In the genomic region with DNA sequence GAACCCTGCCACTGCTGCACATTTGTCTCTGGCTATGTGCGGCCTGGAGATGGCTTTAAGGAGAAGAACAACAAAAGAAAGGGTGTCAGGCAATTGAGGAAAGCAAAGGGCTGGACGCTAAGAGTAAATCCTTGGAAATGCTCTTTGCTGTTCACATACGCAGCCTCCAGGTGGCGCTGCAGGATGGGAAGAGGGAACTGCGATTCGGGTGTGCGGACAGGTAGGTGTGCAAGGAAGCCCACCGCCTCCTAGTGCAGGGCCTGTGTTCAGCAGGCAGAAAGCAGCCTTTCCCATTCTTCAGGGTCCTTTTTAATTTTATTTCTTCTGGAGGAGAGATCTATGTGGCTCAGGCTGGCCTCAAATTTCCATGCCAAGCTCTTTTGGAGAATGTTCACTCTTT, we compare ENCODE assay signal across 10 mouse cellular contexts. TPM values are rescaled to one million over a fixed set of nuclear protein-coding genes. Genes with fewer than 3 reads are reported as not detected.
DNase-seq lines count a peak whose midpoint lies in the region; ATAC-seq and TF ChIP-seq lines count a peak whose summit lies in the region.
"Had no signal": no experiment of that assay in that cellular context is flagged by ENCODE, and none has a peak within 500 bp of the region (broad histone marks: within the 10 kb centered on the region; RNA-seq: fewer than 3 reads in every experiment).

No protein-coding gene starts in this region.

- H3K4me2 ChIP-seq in kidney, embryonic 15.5 days = no peak overlapping the region

- TF ChIP-seq CTCF in olfactory bulb, adult 2 months (IDR thresholded peaks at IDR 0.05; ENCODE audit: insufficient read depth, low read depth, low read length) = peak; percentile 76; the same call in 1 of the 2 replicates

- H3K9ac ChIP-seq in kidney, embryonic 15.5 days = no peak overlapping the region

- H3K36me3 ChIP-seq in kidney, embryonic 15.5 days = no peaks in the 10 kb centered on the region
- H3K36me3 ChIP-seq in hindbrain, embryonic 10.5 days = no peaks in the 10 kb centered on the region

- no peak overlapping the region for H3K27ac ChIP-seq in kidney, embryonic 15.5 days
- H3K27ac ChIP-seq in hindbrain, embryonic 10.5 days = no peak overlapping the region
- no peak overlapping the region for H3K27ac ChIP-seq in olfactory bulb, adult 2 months (ENCODE audit: insufficient read depth, low read depth, low read length)

- ATAC-seq in kidney, embryonic 15.5 days (replicated peaks; ENCODE audit: low FRiP score) = no peak

- TF ChIP-seq POLR2A in olfactory bulb, adult 2 months (IDR thresholded peaks at IDR 0.05; ENCODE audit: insufficient read depth, low read depth, low read length) = no peak

- peaks cover 32% of the 10 kb centered on the region for H3K27me3 ChIP-seq in kidney, embryonic 15.5 days
- 0 out of 2 replicates have a peak, but pooled peaks cover 14% of the 10 kb centered on the region for H3K27me3 ChIP-seq in hindbrain, embryonic 10.5 days (ENCODE audit: insufficient read depth, poor library complexity, severe bottlenecking)

- H3K9me3 ChIP-seq in kidney, embryonic 15.5 days (replicated peaks) = no peaks in the 10 kb centered on the region
- H3K9me3 ChIP-seq in hindbrain, embryonic 10.5 days = no peaks in the 10 kb centered on the region

- H3K4me1 ChIP-seq in kidney, embryonic 15.5 days = no peaks in the 10 kb centered on the region
- H3K4me1 ChIP-seq in hindbrain, embryonic 10.5 days (replicated peaks) = no peaks in the 10 kb centered on the region
- no peaks in the 10 kb centered on the region for H3K4me1 ChIP-seq in olfactory bulb, adult 2 months (ENCODE audit: control insufficient read depth, insufficient read depth, low read length)

- 1% methylated on average over 8 of the region's 8 CpGs for WGBS in kidney, embryonic 15.5 days
- 2% methylated on average over 8 of the region's 8 CpGs for WGBS in hindbrain, embryonic 10.5 days
- 1% methylated on average over 8 of the region's 8 CpGs for WGBS in olfactory bulb, adult 2 months

- DNase-seq in kidney, adult 18-20 months = peak; percentile 63
- peak; percentile 45 for DNase-seq in WW6 (ENCODE audit: low read depth, low spot score)
- peak; percentile 57 to 75 for DNase-seq in cerebellum, postnatal 25 days
- peak; percentile 76 for DNase-seq in hindbrain, embryonic 10.5 days (ENCODE audit: low spot score)
- peak; percentile 45 to 57 for DNase-seq in left cerebral cortex, postnatal 36 days (ENCODE audit: low spot score in 2 of 2)
- DNase-seq in thymus, postnatal 14 days = peak; percentile 63

- intact Hi-C loops in left cerebral cortex, postnatal 36 days (cut with DNase I) = loop anchor here (1.0 to 2.0 kb wide), 2 partner anchors 29 to 137 kb away; no protein-coding TSS in a partner anchor

- no peak overlapping the region for H3K4me3 ChIP-seq in kidney, embryonic 15.5 days (replicated peaks)
- H3K4me3 ChIP-seq in hindbrain, embryonic 10.5 days = no peak overlapping the region
- H3K4me3 ChIP-seq in olfactory bulb, adult 2 months (ENCODE audit: insufficient read depth, low read depth, low read length) = no peak overlapping the region

RNA-seq across cellular contexts. Expression of gene Tpsab1, which starts 11.4 kb away (rescaled TPM):
- 0.18 and 0.44 TPM in 2 replicates for polyA plus RNA-seq in kidney, embryonic 15.5 days (2015; fragmentation: Nextera tagmentation; extraction: Ambion mirVana)
- polyA plus RNA-seq in hindbrain, embryonic 10.5 days (2016; fragmentation: Nextera tagmentation; extraction: Ambion mirVana) = not detected in 2 replicates
- not detected for total RNA-seq in left cerebral cortex, postnatal 36 days (2021)
- not detected in 2 replicates for polyA plus RNA-seq in olfactory bulb, adult 2 months (2012; ENCODE audit: insufficient read depth, insufficient read length, low replicate concordance, missing spikeins)
- polyA plus RNA-seq: neural tube, embryonic 14.5 days had no signal

RNA-seq across cellular contexts. Expression of gene Prss29, which starts 15.5 kb away (rescaled TPM):
- not detected in 2 replicates for polyA plus RNA-seq in kidney, embryonic 15.5 days (2015; fragmentation: Nextera tagmentation; extraction: Ambion mirVana)
- not detected in 2 replicates for polyA plus RNA-seq in hindbrain, embryonic 10.5 days (2016; fragmentation: Nextera tagmentation; extraction: Ambion mirVana)
- not detected for total RNA-seq in left cerebral cortex, postnatal 36 days (2021)
- not detected in 2 replicates for polyA plus RNA-seq in olfactory bulb, adult 2 months (2012; ENCODE audit: insufficient read depth, insufficient read length, low replicate concordance, missing spikeins)
- total RNA-seq: gastrocnemius, postnatal 4 days had no signal
- polyA plus RNA-seq: neural tube, embryonic 14.5 days had no signal

RNA-seq across cellular contexts. Expression of gene Prss28, which starts 25.5 kb away (rescaled TPM):
- not detected in 2 replicates for polyA plus RNA-seq in kidney, embryonic 15.5 days (2015; fragmentation: Nextera tagmentation; extraction: Ambion mirVana)
- polyA plus RNA-seq in hindbrain, embryonic 10.5 days (2016; fragmentation: Nextera tagmentation; extraction: Ambion mirVana) = not detected in 2 replicates
- total RNA-seq in left cerebral cortex, postnatal 36 days (2021) = not detected
- not detected in 2 replicates for polyA plus RNA-seq in olfactory bulb, adult 2 months (2012; ENCODE audit: insufficient read depth, insufficient read length, low replicate concordance, missing spikeins)
- total RNA-seq: gastrocnemius, postnatal 4 days had no signal
- polyA plus RNA-seq: neural tube, embryonic 14.5 days had no signal

RNA-seq across cellular contexts. Expression of gene Tpsb2, which starts 32.2 kb away (rescaled TPM):
- 1.9 and 2.2 TPM in 2 replicates for polyA plus RNA-seq in kidney, embryonic 15.5 days (2015; fragmentation: Nextera tagmentation; extraction: Ambion mirVana)
- polyA plus RNA-seq in hindbrain, embryonic 10.5 days (2016; fragmentation: Nextera tagmentation; extraction: Ambion mirVana) = not detected in 2 replicates
- total RNA-seq in left cerebral cortex, postnatal 36 days (2021) = not detected
- polyA plus RNA-seq in olfactory bulb, adult 2 months (2012; ENCODE audit: insufficient read depth, insufficient read length, low replicate concordance, missing spikeins) = not detected in 2 replicates
- polyA plus RNA-seq: neural tube, embryonic 14.5 days had no signal

RNA-seq across cellular contexts. Expression of gene Tpsg1, which starts 35.1 kb away (rescaled TPM):
- 0.47 and 1.5 TPM in 2 replicates for polyA plus RNA-seq in kidney, embryonic 15.5 days (2015; fragmentation: Nextera tagmentation; extraction: Ambion mirVana)
- polyA plus RNA-seq in hindbrain, embryonic 10.5 days (2016; fragmentation: Nextera tagmentation; extraction: Ambion mirVana) = 0.50 TPM in 1 of 2 replicates, not detected in the other
- not detected for total RNA-seq in left cerebral cortex, postnatal 36 days (2021)
- polyA plus RNA-seq in olfactory bulb, adult 2 months (2012; ENCODE audit: insufficient read depth, insufficient read length, low replicate concordance, missing spikeins) = not detected in 2 replicates
